Mouse (Mus musculus): ENCODE results near the gene Bend7.

The Bend7 gene

DNA sequence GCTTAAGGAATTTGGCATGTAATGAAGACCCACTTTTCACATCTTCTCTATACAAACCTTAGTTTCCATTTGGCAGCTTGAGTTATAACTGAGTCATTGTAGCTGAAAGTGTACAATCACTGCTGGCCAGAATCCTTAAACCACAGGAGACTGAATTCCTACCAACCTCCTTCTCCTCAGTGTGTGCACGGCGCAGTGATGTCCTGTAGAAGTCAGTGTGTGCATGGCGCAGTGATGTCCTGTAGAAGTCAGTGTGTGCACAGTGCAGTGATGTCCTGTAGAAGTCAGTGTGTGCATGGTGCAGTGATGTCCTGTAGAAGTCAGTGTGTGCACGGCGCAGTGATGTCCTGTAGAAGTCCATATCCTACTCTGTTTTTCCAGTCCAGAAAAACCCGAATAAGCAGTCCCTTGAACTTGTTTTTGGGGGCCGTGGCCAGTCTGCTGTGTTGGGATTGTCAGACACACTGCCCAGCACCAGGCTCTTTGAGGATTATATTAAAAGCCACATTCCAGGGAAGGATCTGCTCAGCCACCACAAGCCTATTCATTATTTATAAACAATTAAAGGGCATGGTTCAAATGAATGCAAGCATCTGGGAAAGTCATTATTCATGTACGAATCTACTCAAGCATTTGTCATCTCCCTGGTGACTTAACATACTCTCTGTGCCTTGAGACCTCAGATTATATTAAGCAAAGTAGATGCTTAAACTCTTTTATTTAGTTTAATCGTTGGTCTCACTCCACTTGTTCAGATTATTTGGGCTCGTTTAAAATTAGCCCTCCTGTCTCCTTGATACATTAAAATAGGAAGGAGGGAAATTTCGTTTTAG lies 65.4 kb downstream of the Bend7 start:
- DNase-seq: no peak

DNA sequence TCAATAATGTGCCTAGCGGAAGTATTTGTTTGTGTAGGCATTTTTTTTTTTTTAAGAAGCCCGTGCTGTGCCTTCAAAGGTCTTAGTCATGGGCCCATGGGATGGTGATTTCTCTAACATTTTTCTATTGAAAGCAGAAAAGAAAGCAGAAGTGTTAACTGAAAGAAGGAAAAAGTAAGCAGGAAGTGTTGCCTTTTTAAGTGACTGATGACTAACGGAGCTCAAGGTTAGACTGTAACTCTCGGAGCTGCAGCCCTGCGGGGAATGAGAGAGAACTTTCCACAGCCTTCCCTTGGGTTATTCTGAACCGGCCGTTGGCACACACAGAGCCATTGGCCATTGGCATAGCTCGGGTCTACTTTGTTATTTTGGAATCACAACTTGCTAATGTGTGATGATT lies 66.4 kb downstream of the Bend7 start:
- DNase-seq: no peak

DNA sequence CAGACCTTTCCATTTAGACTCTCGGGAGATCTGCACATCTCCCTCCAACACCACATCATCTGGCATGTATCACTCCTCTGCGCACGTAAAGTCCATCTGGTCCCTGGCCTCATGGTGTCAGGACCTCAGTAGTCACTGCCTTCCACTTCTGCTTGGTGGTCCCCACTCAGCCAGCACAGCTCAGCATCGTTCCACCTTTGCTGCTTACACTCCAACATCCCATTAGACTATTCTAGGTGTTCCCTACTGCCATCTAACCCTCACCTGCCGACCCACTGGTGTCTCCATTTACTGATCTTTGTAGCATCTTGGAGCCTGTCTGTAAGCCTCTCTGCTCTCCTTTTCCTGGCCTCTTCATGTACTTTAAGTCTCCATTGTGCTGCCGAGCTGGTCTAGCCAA lies 67.4 kb downstream of the Bend7 start:
- no peak for DNase-seq

DNA sequence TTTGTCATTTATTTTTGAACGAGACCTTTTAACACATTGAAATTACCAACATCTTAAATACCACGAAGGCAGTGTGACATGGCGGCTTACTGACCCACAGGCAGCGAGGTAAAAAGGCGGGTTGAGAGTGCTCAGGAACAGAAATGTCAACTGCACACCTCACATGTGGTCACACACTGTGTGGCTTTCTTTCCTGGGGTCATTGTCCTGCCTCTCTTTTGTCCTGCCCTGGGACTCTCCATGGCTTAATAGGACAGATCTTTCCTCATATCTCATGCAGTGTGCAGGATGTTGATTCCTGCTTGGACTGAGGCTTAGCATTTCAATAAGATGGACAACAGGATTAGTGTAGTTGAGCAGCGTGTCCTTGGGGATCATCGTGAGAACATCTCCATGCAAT lies 69.6 kb downstream of the Bend7 start:
- no peak for DNase-seq

DNA sequence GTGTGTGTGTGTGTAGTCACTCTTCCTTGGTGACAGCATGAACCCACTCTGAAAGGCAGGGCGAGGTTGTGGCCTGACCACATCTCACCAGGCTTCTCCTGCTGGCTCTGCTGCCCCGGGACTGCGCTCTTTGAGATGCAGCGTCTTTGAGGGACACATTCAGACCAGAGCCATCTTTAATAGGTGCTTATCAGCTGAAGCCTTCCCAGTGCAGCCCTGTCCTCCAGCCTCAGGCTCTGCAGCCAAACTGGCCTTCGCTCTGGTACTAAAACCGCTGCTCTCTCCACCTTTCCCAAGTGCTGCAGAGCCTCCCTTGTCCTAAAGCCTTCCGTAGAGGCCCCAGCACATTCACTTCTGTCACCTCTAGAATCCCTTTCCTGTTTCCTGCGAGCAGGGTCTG lies 74.0 kb downstream of the Bend7 start:
- DNase-seq: no peak

DNA sequence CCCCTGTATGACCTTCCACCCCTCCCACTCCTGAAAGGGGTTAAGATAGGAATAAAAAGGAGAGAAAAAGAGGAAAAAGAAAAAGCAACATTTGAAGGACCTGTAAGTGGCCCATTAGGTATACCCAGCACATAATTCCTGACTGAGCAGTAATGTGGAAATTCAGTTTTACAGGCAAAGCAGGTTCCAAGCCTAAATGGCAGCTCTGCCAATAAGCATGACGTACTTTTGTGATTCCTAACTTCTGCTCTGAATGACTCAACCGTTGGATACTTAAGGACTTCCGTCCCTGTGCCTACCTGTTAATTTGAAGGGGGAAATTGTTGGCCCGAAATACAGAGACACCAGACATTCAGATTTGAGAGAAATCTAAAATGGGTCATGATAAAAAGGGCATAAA lies 74.9 kb downstream of the Bend7 start:
- no peak for DNase-seq

DNA sequence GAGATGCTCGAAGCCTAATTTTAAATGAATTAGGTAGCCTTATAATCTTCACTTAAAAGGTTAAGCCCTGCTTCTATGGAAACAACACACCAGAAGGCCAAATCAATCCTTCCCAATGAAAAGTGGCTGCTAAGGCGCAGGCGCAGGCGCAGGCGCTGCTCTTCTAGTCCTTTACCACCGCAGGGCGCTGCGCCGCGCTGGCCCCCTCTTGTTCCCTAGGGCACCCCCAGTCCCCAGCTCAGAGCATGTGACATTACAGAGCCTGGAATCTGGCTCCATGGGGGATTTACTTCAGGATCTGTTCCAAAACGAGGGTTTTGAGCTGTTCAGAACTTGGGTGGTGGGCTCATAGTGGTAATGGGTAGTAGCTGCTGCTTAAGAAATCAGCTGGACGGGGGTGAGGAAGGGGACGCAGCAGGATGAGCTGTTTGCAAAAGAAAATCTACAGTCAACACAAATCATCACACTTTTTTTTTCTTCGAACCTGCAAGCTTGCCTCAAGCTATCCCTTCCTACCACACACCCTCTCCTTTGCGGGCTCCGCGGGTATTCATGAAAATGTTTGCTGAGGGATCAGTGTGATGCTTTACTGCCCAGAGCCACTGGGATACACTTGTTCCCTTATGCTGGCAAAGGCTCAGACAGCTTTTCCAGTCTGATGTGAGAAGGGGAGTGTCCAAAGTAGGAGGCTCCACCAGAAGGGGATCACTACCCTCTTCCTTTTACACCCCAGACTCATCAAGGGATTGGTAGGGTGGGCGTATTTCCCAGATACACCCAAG lies 85.0 kb downstream of the Bend7 start:
- DNase-seq: no peak

DNA sequence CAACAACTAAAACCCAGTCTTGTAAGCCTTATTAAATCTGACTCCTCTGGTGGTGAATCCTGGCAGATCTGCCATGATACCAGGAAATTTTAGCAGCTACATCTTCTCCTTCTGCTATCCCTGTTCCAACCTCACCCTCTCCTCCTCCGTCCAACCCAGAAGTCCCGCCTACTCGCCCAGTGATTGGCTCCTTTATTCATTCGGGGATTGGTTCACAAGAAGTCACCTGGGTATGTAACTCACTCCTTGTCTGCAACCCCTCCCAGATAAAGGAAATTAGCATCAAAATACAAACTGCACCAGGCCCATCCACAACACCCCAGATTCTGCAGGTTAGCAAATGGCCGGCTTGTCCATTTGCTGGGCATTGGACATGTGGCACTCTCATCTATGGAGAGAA lies 98.7 kb downstream of the Bend7 start:
- DNase-seq: no peak

DNA sequence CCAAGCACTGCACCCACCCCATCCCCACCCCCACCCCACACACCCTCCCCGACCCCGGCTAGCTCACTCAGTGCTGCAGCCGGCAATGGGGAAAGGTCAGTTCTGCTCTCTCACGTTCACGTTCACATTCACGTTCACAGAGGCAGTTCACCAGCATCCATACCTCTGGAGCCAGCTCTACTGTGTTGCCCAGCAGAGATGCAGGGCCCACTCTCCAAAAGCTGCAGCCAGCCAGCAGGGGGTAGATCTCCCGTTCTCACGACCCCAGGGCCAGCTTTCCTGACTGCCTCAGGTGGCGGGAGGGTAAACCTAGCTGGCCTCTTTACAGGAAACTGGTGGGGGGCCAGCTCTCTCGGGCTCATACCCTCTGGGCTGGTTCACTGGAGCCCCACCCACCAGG lies 100.0 kb downstream of the Bend7 start:
- DNase-seq: no peak

DNA sequence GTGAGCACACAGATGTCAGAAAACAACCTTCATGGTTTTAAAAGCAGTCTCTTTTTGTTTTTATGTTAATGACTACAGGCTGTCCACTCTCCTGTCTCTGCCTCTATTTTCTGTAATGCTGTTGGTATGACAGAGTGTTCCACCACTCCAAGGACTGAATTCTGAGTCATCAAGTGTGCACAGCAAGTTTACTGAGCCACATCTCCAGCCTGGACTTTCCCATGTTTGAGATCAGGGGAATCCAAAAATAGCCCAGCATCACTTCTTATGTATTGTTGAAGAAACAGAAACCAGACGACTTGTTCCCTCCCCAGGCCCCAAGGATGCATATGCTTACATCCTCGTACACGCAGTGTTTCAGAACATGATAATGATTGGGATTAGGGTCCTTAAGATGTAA lies 102.6 kb downstream of the Bend7 start:
- no peak for DNase-seq

DNA sequence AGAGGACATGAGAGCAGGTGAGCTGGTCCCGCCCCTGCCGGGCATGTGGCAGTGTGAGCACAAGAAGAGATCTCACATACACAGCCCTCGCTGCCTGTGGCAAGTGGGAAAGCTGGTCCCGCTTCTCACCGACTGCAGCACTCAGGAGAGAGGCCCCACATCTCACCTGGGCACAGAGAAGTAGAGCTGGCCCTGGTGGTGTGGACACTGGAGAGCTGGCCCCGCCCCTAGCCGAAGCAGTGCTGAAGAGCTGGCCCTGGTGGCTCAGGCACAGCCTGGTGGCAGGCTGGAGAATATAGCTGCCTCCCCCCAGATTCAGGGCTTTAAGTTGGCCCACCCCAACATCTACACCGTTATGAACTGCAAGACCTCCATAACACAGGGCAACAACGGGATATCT lies 106.4 kb downstream of the Bend7 start:
- no peak for DNase-seq

DNA sequence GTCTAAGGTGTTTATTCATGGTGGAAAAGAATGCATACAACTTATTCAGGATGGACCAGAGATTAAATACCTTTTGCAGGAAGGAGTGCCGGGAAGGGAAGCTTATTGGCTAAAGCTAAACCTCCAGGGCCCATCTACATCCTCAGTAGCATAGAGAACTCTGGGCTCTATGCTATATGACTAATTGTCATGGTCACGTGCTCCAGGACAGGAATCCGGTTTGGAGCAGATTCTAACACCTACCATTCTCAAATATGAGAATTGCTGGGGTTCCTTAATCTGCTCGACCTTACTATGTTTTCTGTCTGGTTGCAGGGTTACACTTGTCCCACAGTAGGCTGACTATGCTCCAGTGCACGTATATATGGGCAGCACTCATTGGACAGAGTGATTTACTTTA lies 110.4 kb downstream of the Bend7 start:
- DNase-seq: no peak

DNA sequence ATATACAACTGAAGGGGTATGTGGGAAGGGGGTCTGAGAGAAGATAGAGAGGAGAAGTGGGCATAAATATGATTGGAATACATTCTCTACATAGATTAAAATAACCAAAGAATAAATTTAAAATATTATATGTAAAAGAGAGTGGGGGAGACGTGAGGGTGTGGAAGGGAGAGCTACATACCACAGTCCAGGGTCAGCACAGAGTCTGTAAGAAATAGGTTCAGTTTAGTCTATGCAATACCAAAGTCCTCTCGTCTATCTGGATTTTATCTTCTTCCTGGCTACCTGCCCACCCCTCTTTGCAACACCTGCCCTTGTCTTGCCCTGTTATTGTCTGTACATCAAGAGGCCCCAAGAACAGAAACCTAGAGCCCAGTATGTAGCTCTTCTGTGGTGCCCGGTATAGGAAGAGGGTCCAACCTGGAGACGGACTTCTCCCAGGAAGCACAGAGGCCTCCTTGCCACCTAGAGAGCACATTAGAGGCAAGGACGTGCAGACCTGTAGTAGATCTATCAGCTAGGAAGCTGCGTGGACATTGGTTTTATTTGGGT lies 110.9 kb downstream of the Bend7 start:
- DNase-seq: no peak

DNA sequence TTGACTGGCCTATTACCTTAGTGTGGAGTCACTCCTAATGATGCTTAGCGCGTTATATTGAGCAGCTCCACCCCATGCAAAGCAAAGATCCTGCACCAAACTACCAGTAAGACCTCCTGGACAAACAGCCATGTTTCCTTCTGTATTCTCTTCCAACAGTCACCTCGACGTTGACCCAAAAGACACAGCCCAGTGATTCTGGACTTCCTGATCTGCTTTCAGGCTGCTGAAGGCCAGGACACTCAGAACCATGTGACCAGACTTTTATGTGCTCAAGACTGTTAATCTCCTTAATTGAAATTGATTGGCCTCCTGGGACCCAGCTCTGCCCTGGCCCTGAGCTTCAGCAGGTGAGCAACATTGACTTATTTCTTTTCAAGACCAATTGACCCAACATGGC lies 111.4 kb downstream of the Bend7 start:
- DNase-seq: no peak

DNA sequence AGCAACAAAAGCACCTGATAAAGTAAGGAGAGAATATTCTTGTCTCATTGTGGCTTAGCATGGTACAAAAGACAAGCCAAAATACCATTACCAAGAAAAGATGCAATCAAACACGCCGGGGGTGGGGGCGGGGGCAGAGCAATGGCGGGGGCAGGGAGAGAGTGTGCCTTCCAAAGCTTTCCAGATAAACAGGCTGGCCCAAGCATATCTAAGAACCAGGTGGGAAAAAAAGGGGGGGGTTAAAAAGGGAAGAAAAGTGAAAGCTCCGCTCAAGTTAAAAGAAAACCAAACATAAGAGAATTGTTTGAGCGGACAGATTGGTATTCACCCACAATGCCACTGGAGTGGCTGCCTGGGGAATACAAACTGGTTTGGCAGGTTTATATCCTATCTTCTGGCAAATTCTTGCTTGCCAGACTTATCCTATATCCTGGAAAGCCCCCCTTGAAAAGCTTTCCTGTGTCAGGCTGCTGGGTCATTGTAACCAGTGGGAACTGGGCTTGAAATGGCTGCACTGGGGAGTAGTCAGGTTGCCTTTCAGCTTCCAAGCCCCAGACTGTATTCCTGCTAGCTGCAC lies 111.9 kb downstream of the Bend7 start:
- DNase-seq: no peak

DNA sequence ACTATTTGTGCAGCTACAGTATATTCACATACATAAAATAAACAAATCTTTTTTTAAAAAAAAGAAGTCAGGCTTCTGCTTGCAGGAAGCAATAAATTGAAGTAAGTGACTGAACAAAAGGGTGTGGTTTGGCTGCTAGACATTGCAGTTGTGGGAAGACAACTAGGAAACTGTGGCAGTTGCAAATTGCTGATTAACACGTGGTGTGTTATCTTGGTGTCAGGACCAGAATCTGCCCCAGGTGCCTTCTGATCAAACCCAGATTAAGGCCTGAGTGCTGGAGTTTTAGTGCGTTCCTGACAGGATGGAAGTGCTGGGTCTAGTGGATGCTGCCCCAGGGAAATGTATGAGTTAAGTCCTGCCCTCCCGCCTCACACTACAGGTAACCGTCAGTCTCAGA lies 113.9 kb downstream of the Bend7 start:
- no peak for DNase-seq

DNA sequence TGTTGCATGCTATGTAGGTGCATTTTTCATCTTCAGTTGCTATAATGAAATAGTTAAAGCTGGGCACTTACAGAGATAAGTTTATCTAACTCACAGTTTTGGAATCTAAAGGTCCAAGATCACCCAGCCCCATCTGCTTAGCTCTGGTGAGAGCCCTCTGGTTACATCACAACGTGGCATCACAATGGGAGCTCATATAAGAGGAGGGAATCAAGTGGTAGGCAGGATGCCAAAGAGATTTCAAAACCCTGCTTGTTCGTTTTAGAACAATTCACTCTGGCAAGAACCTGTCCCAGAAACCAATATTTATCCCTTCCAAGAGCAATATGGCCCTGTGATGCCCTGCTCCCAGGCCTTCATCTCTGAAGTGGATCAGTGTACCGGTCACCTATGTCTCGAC lies 114.5 kb downstream of the Bend7 start:
- no peak for DNase-seq

DNA sequence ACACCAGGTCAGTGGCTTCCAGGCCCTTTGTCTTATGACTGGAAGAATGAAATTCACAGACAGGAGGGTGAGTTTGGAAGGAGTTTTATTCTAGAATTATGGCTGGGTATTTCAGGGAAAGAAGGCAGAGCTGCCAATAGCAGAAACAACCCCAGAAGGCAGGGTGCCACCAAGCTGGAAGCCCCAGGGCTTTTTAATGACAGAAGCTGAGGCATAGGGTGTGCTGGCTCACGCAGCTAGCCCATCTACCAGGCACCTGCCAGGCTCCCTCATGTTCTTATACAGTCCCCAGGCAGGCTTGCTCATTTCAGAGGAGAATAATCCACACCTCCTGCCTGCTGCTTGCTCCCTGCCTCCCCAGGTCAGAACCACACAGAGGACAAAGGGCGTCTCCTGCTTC lies 131.8 kb downstream of the Bend7 start:
- no peak for DNase-seq
